Mouse (Mus musculus): Measurements from ENCODE around the gene Ttll7.
A peak's percentile ranks its signal among the peaks of the same experiment; 100 is the strongest.

The Ttll7 gene

GRCm38 (mm10) chr3:146945342-146945741 is 93.2 kb downstream of the Ttll7 start:
- Histone ChIP-seq H3K4me1 (replicated peaks; ENCODE audit: low read depth, low read length) (0 out of 2 replicates have a peak, but pooled peaks cover 4% of the 10 kb centered on the region), H3K27me3 (ENCODE audit: insufficient read depth, low read length) (peaks cover 4% of the 10 kb centered on the region), H3K36me3 (ENCODE audit: insufficient read depth, low read length) (no peaks in the 10 kb centered on the region), H3K9me3 (ENCODE audit: low read length) (no peaks in the 10 kb centered on the region), H3K4me3 (replicated peaks; ENCODE audit: low read length) (no peak overlapping the region)
- TF ChIP-seq NANOG (IDR thresholded peaks at IDR 0.05; ENCODE audit: borderline replicate concordance, low read length) (no peak), POU5F1 (IDR thresholded peaks at IDR 0.05; ENCODE audit: borderline replicate concordance, low read length) (no peak), CTCF (conservative IDR thresholded peaks at IDR 0.05; ENCODE audit: low read length) (no peak)

- 0 out of 2 replicates have a peak, but pooled peaks cover 4% of the 10 kb centered on the region for H3K4me1 ChIP-seq (replicated peaks; ENCODE audit: low read depth, low read length)
- peaks cover under 1% of the 10 kb centered on the region for H3K27me3 ChIP-seq (ENCODE audit: insufficient read depth, low read length)
- TF ChIP-seq POU5F1 (IDR thresholded peaks at IDR 0.05; ENCODE audit: borderline replicate concordance, low read length) (no peak), CTCF (conservative IDR thresholded peaks at IDR 0.05; ENCODE audit: low read length) (peak; percentile 74), NANOG (IDR thresholded peaks at IDR 0.05; ENCODE audit: borderline replicate concordance, low read length) (no peak)
- H3K36me3 ChIP-seq (ENCODE audit: insufficient read depth, low read length): no peaks in the 10 kb centered on the region
- peak overlapping the region; percentile 60 for H3K4me3 ChIP-seq (replicated peaks; ENCODE audit: low read length)
- H3K9me3 ChIP-seq (ENCODE audit: low read length): no peaks in the 10 kb centered on the region
These were observed 93.7 kb downstream of the Ttll7 start for GRCm38 (mm10) chr3:146945887-146946286.

GRCm38 (mm10) chr3:146946641-146947040 is 94.5 kb downstream of the Ttll7 start:
- Histone ChIP-seq H3K9me3 (ENCODE audit: low read length) (no peaks in the 10 kb centered on the region), H3K4me3 (replicated peaks; ENCODE audit: low read length) (no peak overlapping the region), H3K27me3 (ENCODE audit: insufficient read depth, low read length) (no peaks in the 10 kb centered on the region; the same call in 1 of the 2 replicates), H3K4me1 (replicated peaks; ENCODE audit: low read depth, low read length) (0 out of 2 replicates have a peak, but pooled peaks cover 4% of the 10 kb centered on the region), H3K36me3 (ENCODE audit: insufficient read depth, low read length) (no peaks in the 10 kb centered on the region)
- TF ChIP-seq CTCF (conservative IDR thresholded peaks at IDR 0.05; ENCODE audit: low read length) (no peak), NANOG (IDR thresholded peaks at IDR 0.05; ENCODE audit: borderline replicate concordance, low read length) (no peak), POU5F1 (IDR thresholded peaks at IDR 0.05; ENCODE audit: borderline replicate concordance, low read length) (no peak)

DNA sequence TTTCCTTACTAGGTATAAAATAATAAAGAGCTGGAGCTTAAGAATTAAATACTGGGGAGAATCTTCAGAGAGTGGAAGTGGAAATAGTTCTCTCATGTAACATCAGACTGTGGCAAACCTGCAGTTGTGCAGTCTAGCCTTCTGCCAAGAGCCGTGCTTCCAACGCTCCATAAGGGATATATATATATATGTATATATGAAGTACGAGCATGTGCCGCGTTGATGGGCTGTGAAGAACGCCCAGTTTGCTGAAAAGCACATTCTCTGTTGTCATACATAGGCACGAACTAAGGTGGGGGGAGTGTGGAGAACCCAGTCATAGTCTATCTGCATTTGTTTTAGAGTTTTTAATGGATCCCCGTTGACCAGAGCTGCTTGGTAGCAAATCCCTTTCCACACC is 104.6 kb downstream of the Ttll7 start:
- TF ChIP-seq POU5F1 (IDR thresholded peaks at IDR 0.05; ENCODE audit: borderline replicate concordance, low read length) (no peak), CTCF (conservative IDR thresholded peaks at IDR 0.05; ENCODE audit: low read length) (no peak), NANOG (IDR thresholded peaks at IDR 0.05; ENCODE audit: borderline replicate concordance, low read length) (no peak)
- Histone ChIP-seq H3K4me1 (replicated peaks; ENCODE audit: low read depth, low read length) (no peaks in the 10 kb centered on the region), H3K4me3 (replicated peaks; ENCODE audit: low read length) (no peak overlapping the region), H3K9me3 (ENCODE audit: low read length) (no peaks in the 10 kb centered on the region), H3K27me3 (ENCODE audit: insufficient read depth, low read length) (no peaks in the 10 kb centered on the region), H3K36me3 (ENCODE audit: insufficient read depth, low read length) (no peaks in the 10 kb centered on the region)

DNA sequence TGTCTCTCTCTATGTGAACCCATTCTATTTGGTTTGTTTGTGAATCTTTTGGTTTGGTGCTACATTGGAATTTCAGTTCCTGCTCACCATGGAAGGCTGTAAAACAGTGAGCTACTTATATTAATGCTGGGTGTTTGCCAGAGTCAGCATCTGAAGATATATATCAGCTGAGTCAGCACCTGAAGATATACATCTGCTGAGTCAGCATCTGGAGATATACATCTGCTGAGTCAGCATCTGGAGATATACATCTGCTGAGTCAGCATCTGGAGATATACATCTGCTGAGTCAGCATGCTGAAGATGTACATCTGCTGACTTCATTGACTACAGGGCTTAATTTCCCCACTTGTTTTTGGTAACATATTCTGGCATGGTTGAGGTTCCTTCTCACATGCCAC is 110.7 kb downstream of the Ttll7 start:
- H3K27me3 ChIP-seq (ENCODE audit: insufficient read depth, low read length): no peaks in the 10 kb centered on the region
- no peak for TF ChIP-seq NANOG (IDR thresholded peaks at IDR 0.05; ENCODE audit: borderline replicate concordance, low read length)
- TF ChIP-seq CTCF (conservative IDR thresholded peaks at IDR 0.05; ENCODE audit: low read length): no peak
- TF ChIP-seq POU5F1 (IDR thresholded peaks at IDR 0.05; ENCODE audit: borderline replicate concordance, low read length): no peak
- H3K36me3 ChIP-seq (ENCODE audit: insufficient read depth, low read length): no peaks in the 10 kb centered on the region
- no peaks in the 10 kb centered on the region for H3K4me1 ChIP-seq (replicated peaks; ENCODE audit: low read depth, low read length)
- H3K9me3 ChIP-seq (ENCODE audit: low read length): no peaks in the 10 kb centered on the region
- H3K4me3 ChIP-seq (replicated peaks; ENCODE audit: low read length): no peak overlapping the region

GRCm38 (mm10) chr3:146964384-146964783 is 112.2 kb downstream of the Ttll7 start:
- Histone ChIP-seq H3K4me1 (replicated peaks; ENCODE audit: low read depth, low read length) (no peaks in the 10 kb centered on the region), H3K27me3 (ENCODE audit: insufficient read depth, low read length) (no peaks in the 10 kb centered on the region), H3K4me3 (replicated peaks; ENCODE audit: low read length) (no peak overlapping the region), H3K9me3 (ENCODE audit: low read length) (no peaks in the 10 kb centered on the region), H3K36me3 (ENCODE audit: insufficient read depth, low read length) (no peaks in the 10 kb centered on the region)
- TF ChIP-seq CTCF (conservative IDR thresholded peaks at IDR 0.05; ENCODE audit: low read length) (no peak), NANOG (IDR thresholded peaks at IDR 0.05; ENCODE audit: borderline replicate concordance, low read length) (no peak), POU5F1 (IDR thresholded peaks at IDR 0.05; ENCODE audit: borderline replicate concordance, low read length) (no peak)

DNA sequence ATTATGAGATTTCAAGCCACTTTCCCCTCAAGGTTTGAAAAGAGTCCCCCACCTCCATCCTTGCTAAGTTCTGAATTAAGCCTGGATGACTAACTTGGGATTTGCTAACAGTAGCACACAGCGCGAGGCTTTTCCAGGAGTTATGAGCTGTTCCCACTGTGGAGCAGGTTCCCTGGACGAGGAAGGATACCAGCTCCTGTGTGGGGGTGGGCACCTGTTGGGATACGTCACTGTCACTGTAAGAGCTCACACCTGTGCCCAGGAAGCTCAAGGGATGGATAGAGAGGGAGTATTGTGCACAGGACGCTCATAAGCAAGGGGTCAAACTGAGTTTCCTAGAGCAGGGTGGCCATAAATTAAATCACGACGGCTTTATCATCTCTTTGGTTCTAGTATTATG is 115.1 kb downstream of the Ttll7 start:
- Histone ChIP-seq H3K27me3 (ENCODE audit: insufficient read depth, low read length) (no peaks in the 10 kb centered on the region), H3K4me3 (replicated peaks; ENCODE audit: low read length) (no peak overlapping the region), H3K9me3 (ENCODE audit: low read length) (no peaks in the 10 kb centered on the region), H3K4me1 (replicated peaks; ENCODE audit: low read depth, low read length) (no peaks in the 10 kb centered on the region), H3K36me3 (ENCODE audit: insufficient read depth, low read length) (no peaks in the 10 kb centered on the region)
- TF ChIP-seq NANOG (IDR thresholded peaks at IDR 0.05; ENCODE audit: borderline replicate concordance, low read length) (no peak), POU5F1 (IDR thresholded peaks at IDR 0.05; ENCODE audit: borderline replicate concordance, low read length) (no peak), CTCF (conservative IDR thresholded peaks at IDR 0.05; ENCODE audit: low read length) (no peak)

- no peaks in the 10 kb centered on the region for H3K4me1 ChIP-seq (replicated peaks; ENCODE audit: low read depth, low read length)
- H3K9me3 ChIP-seq (ENCODE audit: low read length): no peaks in the 10 kb centered on the region
- H3K27me3 ChIP-seq (ENCODE audit: insufficient read depth, low read length): no peaks in the 10 kb centered on the region
- H3K36me3 ChIP-seq (ENCODE audit: insufficient read depth, low read length): no peaks in the 10 kb centered on the region
- TF ChIP-seq CTCF (conservative IDR thresholded peaks at IDR 0.05; ENCODE audit: low read length): no peak
- no peak for TF ChIP-seq POU5F1 (IDR thresholded peaks at IDR 0.05; ENCODE audit: borderline replicate concordance, low read length)
- TF ChIP-seq NANOG (IDR thresholded peaks at IDR 0.05; ENCODE audit: borderline replicate concordance, low read length): no peak
- no peak overlapping the region for H3K4me3 ChIP-seq (replicated peaks; ENCODE audit: low read length)
These were observed 115.7 kb downstream of the Ttll7 start for GRCm38 (mm10) chr3:146967834-146968233.

DNA sequence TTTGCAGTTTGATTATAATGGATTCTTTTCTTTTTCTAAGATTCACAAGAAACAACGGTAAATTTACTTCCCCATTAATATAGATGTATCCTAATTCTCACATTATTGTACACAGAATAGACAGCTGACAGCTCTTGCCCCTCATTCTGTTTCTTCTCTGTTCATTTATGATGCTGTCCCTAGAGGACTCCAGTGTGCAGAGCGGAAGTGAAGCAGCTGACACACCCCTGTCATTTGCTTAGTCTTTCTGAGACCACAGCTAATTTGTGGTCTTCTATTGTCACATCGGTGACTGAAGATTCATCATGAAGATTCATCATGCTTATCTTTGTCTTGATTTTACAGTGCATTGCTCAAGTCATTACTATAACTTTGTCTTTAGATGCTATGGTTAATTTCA is 126.1 kb downstream of the Ttll7 start:
- TF ChIP-seq CTCF (conservative IDR thresholded peaks at IDR 0.05; ENCODE audit: low read length): no peak
- TF ChIP-seq POU5F1 (IDR thresholded peaks at IDR 0.05; ENCODE audit: borderline replicate concordance, low read length): no peak
- TF ChIP-seq NANOG (IDR thresholded peaks at IDR 0.05; ENCODE audit: borderline replicate concordance, low read length): no peak
- H3K9me3 ChIP-seq (ENCODE audit: low read length): no peaks in the 10 kb centered on the region
- H3K27me3 ChIP-seq (ENCODE audit: insufficient read depth, low read length): no peaks in the 10 kb centered on the region
- H3K4me3 ChIP-seq (replicated peaks; ENCODE audit: low read length): no peak overlapping the region
- no peaks in the 10 kb centered on the region for H3K4me1 ChIP-seq (replicated peaks; ENCODE audit: low read depth, low read length)
- H3K36me3 ChIP-seq (ENCODE audit: insufficient read depth, low read length): no peaks in the 10 kb centered on the region
